Mouse (Mus musculus): ENCODE results near the gene Zfp940. TPM values are rescaled to one million over a fixed set of nuclear protein-coding genes. Genes with fewer than 3 reads are reported as not detected.
"Not testable (repeated sequence)": the region's sequence is repeated elsewhere in the genome, so short reads cannot be mapped to it uniquely, and the experiment has no call there.

Gene Zfp940
- polyA plus RNA-seq (2015; fragmentation: Nextera tagmentation; extraction: Ambion mirVana) = 1.5 TPM in 2 replicates

- Histone ChIP-seq H3K27me3 (ENCODE audit: control insufficient read depth, insufficient read depth, low read length) (no peaks in the 10 kb centered on the region), H3K36me3 (ENCODE audit: control insufficient read depth, insufficient read depth) (no peaks in the 10 kb centered on the region), H3K4me1 (ENCODE audit: control insufficient read depth, insufficient read depth, low read length) (peaks cover 6% of the 10 kb centered on the region; the same call in 1 of the 2 replicates), H3K27ac (ENCODE audit: low read length) (no peak within 1 kb of the TSS), H3K4me2 (ENCODE audit: low read depth, low read length) (peak within 1 kb of the TSS; percentile 91), H3K4me3 (ENCODE audit: low read length) (peak within 1 kb of the TSS; percentile 77), H3K9me3 (replicated peaks; ENCODE audit: control insufficient read depth, low read length) (0 out of 2 replicates have a peak, but pooled peaks cover 3% of the 10 kb centered on the region), H3K9ac (ENCODE audit: low read length) (peak within 1 kb of the TSS; percentile 77)
- peak; percentile 92 for ATAC-seq (replicated peaks; ENCODE audit: extremely low read depth, insufficient read depth, low FRiP score)
- under 1% methylated on average over 21 of the region's 21 CpGs for WGBS
Observed at GRCm38 (mm10) chr7:29853219-29853842, at the start of gene Zfp940. TSS of gene Zfp940 (minus strand) at chr7:29853669.

DNA sequence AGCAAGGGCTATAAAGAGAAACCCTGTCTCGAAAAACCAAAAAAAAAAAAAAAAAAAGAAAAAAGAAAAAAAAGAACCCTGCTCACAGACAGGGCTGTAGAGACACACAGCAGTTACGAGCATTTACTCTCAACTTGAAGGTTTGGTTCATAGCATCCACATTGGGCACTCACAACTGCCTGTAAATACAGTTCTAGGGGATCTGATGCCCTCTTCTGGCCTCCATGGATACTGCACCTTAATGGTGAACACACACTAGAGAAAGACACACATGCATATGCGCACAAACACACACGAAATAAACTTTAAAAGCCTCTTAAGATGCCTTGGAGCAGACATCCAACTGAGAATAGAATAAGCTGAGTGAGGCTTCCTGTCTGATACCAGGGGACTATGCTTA lies 44.9 kb upstream of the Zfp940 start:
- no peak overlapping the region for H3K4me2 ChIP-seq (ENCODE audit: low read depth, low read length)
- H3K27ac ChIP-seq (ENCODE audit: low read length) = no peak overlapping the region
- H3K4me3 ChIP-seq (ENCODE audit: low read length) = no peak overlapping the region
- H3K9me3 ChIP-seq (replicated peaks; ENCODE audit: control insufficient read depth, low read length) = peaks cover 29% of the 10 kb centered on the region
- ATAC-seq (replicated peaks; ENCODE audit: extremely low read depth, insufficient read depth, low FRiP score) = no peak
- no peaks in the 10 kb centered on the region for H3K4me1 ChIP-seq (ENCODE audit: control insufficient read depth, insufficient read depth, low read length)
- peaks cover 74% of the 10 kb centered on the region for H3K36me3 ChIP-seq (ENCODE audit: control insufficient read depth, insufficient read depth)
- H3K27me3 ChIP-seq (ENCODE audit: control insufficient read depth, insufficient read depth, low read length) = no peaks in the 10 kb centered on the region
- no peak overlapping the region for H3K9ac ChIP-seq (ENCODE audit: low read length)
- WGBS = 95% methylated on average over 4 of the region's 4 CpGs

DNA sequence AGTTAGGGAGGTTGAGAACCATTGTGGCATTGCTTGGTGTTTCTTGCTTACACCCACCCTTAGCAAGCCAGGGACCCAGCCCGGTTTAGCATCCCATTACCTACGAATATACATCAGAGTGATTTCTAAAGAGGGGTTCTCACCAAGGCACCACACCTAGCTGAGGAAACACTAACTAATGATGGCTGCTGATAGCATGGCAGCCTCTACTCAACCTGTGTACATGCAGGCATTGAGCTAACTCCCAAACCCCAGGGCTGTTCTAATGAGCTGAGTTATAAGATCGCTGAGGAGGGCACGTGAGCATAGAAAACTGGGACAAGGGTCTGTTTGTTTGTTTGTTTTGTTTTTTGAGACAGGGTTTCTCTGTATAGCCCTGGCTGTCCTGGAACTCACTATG lies 39.3 kb upstream of the Zfp940 start:
- Histone ChIP-seq H3K27ac (ENCODE audit: low read length) (no peak overlapping the region), H3K9me3 (replicated peaks; ENCODE audit: control insufficient read depth, low read length) (peaks cover 29% of the 10 kb centered on the region), H3K4me3 (ENCODE audit: low read length) (no peak overlapping the region), H3K27me3 (ENCODE audit: control insufficient read depth, insufficient read depth, low read length) (no peaks in the 10 kb centered on the region), H3K36me3 (ENCODE audit: control insufficient read depth, insufficient read depth) (peaks cover 71% of the 10 kb centered on the region), H3K4me2 (ENCODE audit: low read depth, low read length) (no peak overlapping the region), H3K4me1 (ENCODE audit: control insufficient read depth, insufficient read depth, low read length) (no peaks in the 10 kb centered on the region), H3K9ac (ENCODE audit: low read length) (no peak overlapping the region)
- WGBS = 94% methylated on average over 4 of the region's 4 CpGs
- no peak for ATAC-seq (replicated peaks; ENCODE audit: extremely low read depth, insufficient read depth, low FRiP score)

GRCm38 (mm10) chr7:29890501-29890900 lies 37.0 kb upstream of the Zfp940 start:
- Histone ChIP-seq H3K27ac (ENCODE audit: low read length) (no peak overlapping the region), H3K4me3 (ENCODE audit: low read length) (no peak overlapping the region), H3K4me2 (ENCODE audit: low read depth, low read length) (no peak overlapping the region), H3K27me3 (ENCODE audit: control insufficient read depth, insufficient read depth, low read length) (no peaks in the 10 kb centered on the region), H3K4me1 (ENCODE audit: control insufficient read depth, insufficient read depth, low read length) (no peaks in the 10 kb centered on the region), H3K9me3 (replicated peaks; ENCODE audit: control insufficient read depth, low read length) (peaks cover 41% of the 10 kb centered on the region), H3K36me3 (ENCODE audit: control insufficient read depth, insufficient read depth) (peaks cover 50% of the 10 kb centered on the region), H3K9ac (ENCODE audit: low read length) (no peak overlapping the region)
- 96% methylated on average over 7 of the region's 7 CpGs for WGBS
- no peak for ATAC-seq (replicated peaks; ENCODE audit: extremely low read depth, insufficient read depth, low FRiP score)

DNA sequence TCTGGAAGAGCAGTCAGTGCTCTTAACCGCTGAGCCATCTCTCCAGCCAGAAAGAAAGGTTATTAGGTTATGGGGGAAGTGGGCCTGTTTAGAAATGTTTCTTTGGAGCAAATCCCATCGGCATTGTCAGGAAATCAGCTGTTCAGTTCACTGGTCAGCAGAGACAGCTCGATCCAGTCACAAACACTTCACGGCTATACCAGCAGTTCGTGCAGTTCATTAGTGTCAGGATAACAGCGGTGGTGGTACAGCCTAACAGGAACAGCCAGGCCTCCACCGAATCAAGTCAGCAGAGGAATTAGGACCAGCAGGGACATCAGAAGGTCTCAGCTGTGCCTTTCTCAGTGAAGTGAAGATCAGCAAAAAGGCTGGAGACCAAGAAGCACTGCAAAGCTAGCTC lies 27.4 kb upstream of the Zfp940 start:
- Histone ChIP-seq H3K4me2 (ENCODE audit: low read depth, low read length) (no peak overlapping the region), H3K36me3 (ENCODE audit: control insufficient read depth, insufficient read depth) (peaks cover 6% of the 10 kb centered on the region), H3K27ac (ENCODE audit: low read length) (no peak overlapping the region), H3K4me3 (ENCODE audit: low read length) (no peak overlapping the region), H3K27me3 (ENCODE audit: control insufficient read depth, insufficient read depth, low read length) (no peaks in the 10 kb centered on the region), H3K4me1 (ENCODE audit: control insufficient read depth, insufficient read depth, low read length) (no peaks in the 10 kb centered on the region), H3K9ac (ENCODE audit: low read length) (no peak overlapping the region), H3K9me3 (replicated peaks; ENCODE audit: control insufficient read depth, low read length) (peaks cover 18% of the 10 kb centered on the region)
- ATAC-seq (replicated peaks; ENCODE audit: extremely low read depth, insufficient read depth, low FRiP score) = no peak
- WGBS = 86% methylated on average over 7 of the region's 7 CpGs

DNA sequence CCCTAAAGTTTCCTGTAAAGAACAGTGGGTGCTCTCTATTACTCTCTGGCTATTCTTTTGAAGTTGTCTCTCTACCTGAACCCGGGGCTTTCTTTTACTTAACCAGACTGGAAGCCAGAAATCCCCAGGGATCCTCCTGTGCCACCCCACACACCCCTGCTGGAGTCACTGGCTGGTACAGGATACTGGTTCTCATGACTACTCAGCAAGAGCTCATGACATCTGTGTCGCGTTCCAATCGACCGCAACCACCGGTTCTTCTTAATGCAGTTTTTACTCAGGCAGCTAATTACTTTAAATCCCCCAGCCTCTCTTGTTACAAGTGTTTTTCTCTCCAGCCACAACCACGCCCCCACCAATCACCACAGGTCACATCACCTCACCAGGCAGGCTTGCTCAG lies 26.6 kb upstream of the Zfp940 start:
- no peak overlapping the region for H3K27ac ChIP-seq (ENCODE audit: low read length)
- 72% methylated on average over 7 of the region's 7 CpGs for WGBS
- ATAC-seq (replicated peaks; ENCODE audit: extremely low read depth, insufficient read depth, low FRiP score) = no peak

GRCm38 (mm10) chr7:29877561-29877960 lies 24.1 kb upstream of the Zfp940 start:
- Histone ChIP-seq H3K9me3 (replicated peaks; ENCODE audit: control insufficient read depth, low read length) (peaks cover 24% of the 10 kb centered on the region), H3K36me3 (ENCODE audit: control insufficient read depth, insufficient read depth) (peaks cover 30% of the 10 kb centered on the region)
- H3K27ac ChIP-seq (ENCODE audit: low read length); H3K4me3 ChIP-seq (ENCODE audit: low read length); H3K27me3 ChIP-seq (ENCODE audit: control insufficient read depth, insufficient read depth, low read length); H3K9ac ChIP-seq (ENCODE audit: low read length); H3K4me1 ChIP-seq (ENCODE audit: control insufficient read depth, insufficient read depth, low read length); H3K4me2 ChIP-seq (ENCODE audit: low read depth, low read length); ATAC-seq (replicated peaks; ENCODE audit: extremely low read depth, insufficient read depth, low FRiP score): not testable (repeated sequence)
- WGBS = 92% methylated on average over 9 of the region's 9 CpGs

More for the DNA sequence above, 26.6 kb upstream of the Zfp940 start:
- Histone ChIP-seq H3K4me1 (ENCODE audit: control insufficient read depth, insufficient read depth, low read length) (no peaks in the 10 kb centered on the region), H3K36me3 (ENCODE audit: control insufficient read depth, insufficient read depth) (peaks cover 15% of the 10 kb centered on the region), H3K4me3 (ENCODE audit: low read length) (no peak overlapping the region), H3K27me3 (ENCODE audit: control insufficient read depth, insufficient read depth, low read length) (no peaks in the 10 kb centered on the region), H3K4me2 (ENCODE audit: low read depth, low read length) (no peak overlapping the region), H3K9ac (ENCODE audit: low read length) (no peak overlapping the region), H3K9me3 (replicated peaks; ENCODE audit: control insufficient read depth, low read length) (peaks cover 22% of the 10 kb centered on the region)

DNA sequence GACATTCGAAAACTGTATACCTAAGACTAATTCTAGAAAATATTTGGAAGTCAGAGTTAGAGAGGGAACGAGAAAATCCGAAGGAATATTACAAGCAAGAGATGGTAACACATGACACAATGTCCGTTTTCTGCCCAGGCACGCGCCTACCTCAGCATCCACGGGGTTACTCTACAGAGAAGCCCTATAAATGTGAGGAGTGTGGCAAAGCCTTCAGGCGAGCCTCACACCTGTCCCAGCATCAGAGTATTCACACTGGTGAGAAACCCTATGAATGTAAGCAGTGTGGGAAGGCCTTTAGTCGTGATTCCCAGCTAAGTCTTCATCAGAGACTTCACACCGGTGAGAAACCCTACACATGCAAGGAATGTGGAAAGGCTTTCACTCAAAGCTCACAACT lies 20.8 kb upstream of the Zfp940 start:
- H3K36me3 ChIP-seq (ENCODE audit: control insufficient read depth, insufficient read depth) = peaks cover 30% of the 10 kb centered on the region
- H3K4me1 ChIP-seq (ENCODE audit: control insufficient read depth, insufficient read depth, low read length) = no peaks in the 10 kb centered on the region
- no peak overlapping the region for H3K9ac ChIP-seq (ENCODE audit: low read length)
- H3K27ac ChIP-seq (ENCODE audit: low read length) = no peak overlapping the region
- H3K27me3 ChIP-seq (ENCODE audit: control insufficient read depth, insufficient read depth, low read length) = no peaks in the 10 kb centered on the region
- 89% methylated on average over 10 of the region's 10 CpGs for WGBS
- no peak overlapping the region for H3K4me3 ChIP-seq (ENCODE audit: low read length)
- H3K9me3 ChIP-seq (replicated peaks; ENCODE audit: control insufficient read depth, low read length) = peaks cover 40% of the 10 kb centered on the region
- H3K4me2 ChIP-seq (ENCODE audit: low read depth, low read length) = no peak overlapping the region
- ATAC-seq (replicated peaks; ENCODE audit: extremely low read depth, insufficient read depth, low FRiP score) = no peak

DNA sequence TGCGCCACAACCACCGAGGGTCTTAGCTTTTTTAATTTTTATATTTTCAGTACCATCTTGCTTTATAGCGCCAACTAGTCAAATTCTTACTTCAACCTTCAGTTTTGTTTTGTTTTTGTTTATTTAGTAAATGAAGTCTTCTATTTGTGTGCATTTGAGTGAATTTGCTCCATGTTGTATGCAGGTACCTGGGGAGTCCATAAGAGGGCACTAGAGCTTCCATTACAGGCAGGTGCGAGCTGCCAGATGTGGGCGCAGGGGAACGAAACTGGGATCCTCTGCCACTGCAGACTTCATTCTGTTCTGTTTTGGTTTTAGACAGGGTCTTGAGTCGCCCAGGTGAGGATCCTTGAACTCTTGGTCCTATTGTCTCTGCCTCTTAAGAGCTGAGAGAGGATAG lies 8.2 kb upstream of the Zfp940 start:
- no peaks in the 10 kb centered on the region for H3K27me3 ChIP-seq (ENCODE audit: control insufficient read depth, insufficient read depth, low read length)
- no peak for ATAC-seq (replicated peaks; ENCODE audit: extremely low read depth, insufficient read depth, low FRiP score)
- no peak overlapping the region for H3K4me3 ChIP-seq (ENCODE audit: low read length)
- H3K4me2 ChIP-seq (ENCODE audit: low read depth, low read length) = no peak overlapping the region
- no peak overlapping the region for H3K27ac ChIP-seq (ENCODE audit: low read length)
- H3K4me1 ChIP-seq (ENCODE audit: control insufficient read depth, insufficient read depth, low read length) = peaks cover 9% of the 10 kb centered on the region
- H3K9ac ChIP-seq (ENCODE audit: low read length) = no peak overlapping the region
- H3K9me3 ChIP-seq (replicated peaks; ENCODE audit: control insufficient read depth, low read length) = no peaks in the 10 kb centered on the region
- WGBS = 84% methylated on average over 7 of the region's 7 CpGs
- H3K36me3 ChIP-seq (ENCODE audit: control insufficient read depth, insufficient read depth) = peaks cover 5% of the 10 kb centered on the region
